Mouse (Mus musculus): ENCODE data around the gene Gm20219. TPM values are rescaled to one million over a fixed set of nuclear protein-coding genes. Genes with fewer than 3 reads are reported as not detected.

Gene Gm20219
- polyA plus RNA-seq, 1 experiment from 2014 or later = not detected

GRCm38 (mm10) chr17:56543684-56544224, 10.4 kb downstream of the Gm20219 start:
- no peak overlapping the region for H3K4me2 ChIP-seq (replicated peaks; ENCODE audit: low read depth)
- no peak overlapping the region for H3K27ac ChIP-seq (ENCODE audit: low read depth, low read length)
- no peaks in the 10 kb centered on the region for H3K27me3 ChIP-seq (replicated peaks; ENCODE audit: control insufficient read depth, insufficient read depth, low read length)
- H3K4me3 ChIP-seq (ENCODE audit: low read depth, low read length) = no peak overlapping the region
- WGBS = 86% methylated on average over 3 of the region's 3 CpGs
- no peaks in the 10 kb centered on the region for H3K4me1 ChIP-seq (replicated peaks; ENCODE audit: control insufficient read depth, insufficient read depth, low read length)
- no peaks in the 10 kb centered on the region for H3K9me3 ChIP-seq (ENCODE audit: control insufficient read depth)
- no peak for ATAC-seq
- H3K9ac ChIP-seq (ENCODE audit: low read depth, low read length) = no peak overlapping the region
- no peaks in the 10 kb centered on the region for H3K36me3 ChIP-seq (ENCODE audit: control insufficient read depth, insufficient read depth)
- peak; percentile 41 for TF ChIP-seq CTCF (IDR thresholded peaks at IDR 0.05; ENCODE audit: low read depth)

- WGBS = 52% methylated on average over 8 of the region's 8 CpGs
- H3K27me3 ChIP-seq (replicated peaks; ENCODE audit: control insufficient read depth, insufficient read depth, low read length) = no peaks in the 10 kb centered on the region
- no peak overlapping the region for H3K4me2 ChIP-seq (replicated peaks; ENCODE audit: low read depth)
- no peaks in the 10 kb centered on the region for H3K9me3 ChIP-seq (ENCODE audit: control insufficient read depth)
- H3K27ac ChIP-seq (ENCODE audit: low read depth, low read length) = no peak overlapping the region
- no peak for ATAC-seq
- H3K4me3 ChIP-seq (ENCODE audit: low read depth, low read length) = no peak overlapping the region
- no peaks in the 10 kb centered on the region for H3K4me1 ChIP-seq (replicated peaks; ENCODE audit: control insufficient read depth, insufficient read depth, low read length)
- H3K36me3 ChIP-seq (ENCODE audit: control insufficient read depth, insufficient read depth) = no peaks in the 10 kb centered on the region
- TF ChIP-seq CTCF (IDR thresholded peaks at IDR 0.05; ENCODE audit: low read depth) = no peak
- no peak overlapping the region for H3K9ac ChIP-seq (ENCODE audit: low read depth, low read length)
Measured at GRCm38 (mm10) chr17:56542736-56543135, 11.5 kb downstream of the Gm20219 start.

GRCm38 (mm10) chr17:56540562-56540975, 13.6 kb downstream of the Gm20219 start:
- Histone ChIP-seq H3K9me3 (ENCODE audit: control insufficient read depth) (no peaks in the 10 kb centered on the region), H3K4me1 (replicated peaks; ENCODE audit: control insufficient read depth, insufficient read depth, low read length) (no peaks in the 10 kb centered on the region), H3K36me3 (ENCODE audit: control insufficient read depth, insufficient read depth) (no peaks in the 10 kb centered on the region), H3K27ac (ENCODE audit: low read depth, low read length) (no peak overlapping the region), H3K9ac (ENCODE audit: low read depth, low read length) (no peak overlapping the region), H3K4me2 (replicated peaks; ENCODE audit: low read depth) (no peak overlapping the region), H3K4me3 (ENCODE audit: low read depth, low read length) (no peak overlapping the region), H3K27me3 (replicated peaks; ENCODE audit: control insufficient read depth, insufficient read depth, low read length) (no peaks in the 10 kb centered on the region)
- no peak for TF ChIP-seq CTCF (IDR thresholded peaks at IDR 0.05; ENCODE audit: low read depth)
- WGBS = 29% methylated on average over 6 of the region's 6 CpGs
- ATAC-seq = peak; percentile 7; the same call in 1 of the 2 replicates

GRCm38 (mm10) chr17:56537912-56538311, 16.3 kb downstream of the Gm20219 start:
- WGBS = 51% methylated on average over 8 of the region's 8 CpGs
- Histone ChIP-seq H3K4me1 (replicated peaks; ENCODE audit: control insufficient read depth, insufficient read depth, low read length) (no peaks in the 10 kb centered on the region), H3K36me3 (ENCODE audit: control insufficient read depth, insufficient read depth) (no peaks in the 10 kb centered on the region), H3K9me3 (ENCODE audit: control insufficient read depth) (no peaks in the 10 kb centered on the region), H3K4me2 (replicated peaks; ENCODE audit: low read depth) (no peak overlapping the region), H3K9ac (ENCODE audit: low read depth, low read length) (no peak overlapping the region), H3K27me3 (replicated peaks; ENCODE audit: control insufficient read depth, insufficient read depth, low read length) (no peaks in the 10 kb centered on the region), H3K4me3 (ENCODE audit: low read depth, low read length) (no peak overlapping the region), H3K27ac (ENCODE audit: low read depth, low read length) (no peak overlapping the region)
- no peak for ATAC-seq
- peak; percentile 27 for TF ChIP-seq CTCF (IDR thresholded peaks at IDR 0.05; ENCODE audit: low read depth)

GRCm38 (mm10) chr17:56536874-56537273, 17.3 kb downstream of the Gm20219 start:
- Histone ChIP-seq H3K27me3 (replicated peaks; ENCODE audit: control insufficient read depth, insufficient read depth, low read length) (no peaks in the 10 kb centered on the region), H3K4me1 (replicated peaks; ENCODE audit: control insufficient read depth, insufficient read depth, low read length) (no peaks in the 10 kb centered on the region), H3K27ac (ENCODE audit: low read depth, low read length) (no peak overlapping the region), H3K36me3 (ENCODE audit: control insufficient read depth, insufficient read depth) (no peaks in the 10 kb centered on the region), H3K9ac (ENCODE audit: low read depth, low read length) (no peak overlapping the region), H3K9me3 (ENCODE audit: control insufficient read depth) (no peaks in the 10 kb centered on the region), H3K4me3 (ENCODE audit: low read depth, low read length) (no peak overlapping the region), H3K4me2 (replicated peaks; ENCODE audit: low read depth) (no peak overlapping the region)
- no peak for TF ChIP-seq CTCF (IDR thresholded peaks at IDR 0.05; ENCODE audit: low read depth)
- WGBS = 70% methylated on average over 3 of the region's 3 CpGs
- ATAC-seq = no peak

- no peak overlapping the region for H3K4me2 ChIP-seq (replicated peaks; ENCODE audit: low read depth)
- H3K27me3 ChIP-seq (replicated peaks; ENCODE audit: control insufficient read depth, insufficient read depth, low read length) = no peaks in the 10 kb centered on the region
- ATAC-seq = no peak
- H3K4me3 ChIP-seq (ENCODE audit: low read depth, low read length) = no peak overlapping the region
- H3K4me1 ChIP-seq (replicated peaks; ENCODE audit: control insufficient read depth, insufficient read depth, low read length) = no peaks in the 10 kb centered on the region
- no peaks in the 10 kb centered on the region for H3K36me3 ChIP-seq (ENCODE audit: control insufficient read depth, insufficient read depth)
- no peak for TF ChIP-seq CTCF (IDR thresholded peaks at IDR 0.05; ENCODE audit: low read depth)
- H3K9me3 ChIP-seq (ENCODE audit: control insufficient read depth) = no peaks in the 10 kb centered on the region
- no peak overlapping the region for H3K27ac ChIP-seq (ENCODE audit: low read depth, low read length)
- 71% methylated on average over 14 of the region's 14 CpGs for WGBS
- H3K9ac ChIP-seq (ENCODE audit: low read depth, low read length) = no peak overlapping the region
Measured at GRCm38 (mm10) chr17:56536192-56536591, 18.0 kb downstream of the Gm20219 start.

- no peak overlapping the region for H3K9ac ChIP-seq (ENCODE audit: low read depth, low read length)
- no peak for TF ChIP-seq CTCF (IDR thresholded peaks at IDR 0.05; ENCODE audit: low read depth)
- no peak overlapping the region for H3K4me3 ChIP-seq (ENCODE audit: low read depth, low read length)
- no peak overlapping the region for H3K4me2 ChIP-seq (replicated peaks; ENCODE audit: low read depth)
- ATAC-seq = no peak
- H3K27me3 ChIP-seq (replicated peaks; ENCODE audit: control insufficient read depth, insufficient read depth, low read length) = no peaks in the 10 kb centered on the region
- no peak overlapping the region for H3K27ac ChIP-seq (ENCODE audit: low read depth, low read length)
- 45% methylated on average over 4 of the region's 4 CpGs for WGBS
- no peaks in the 10 kb centered on the region for H3K4me1 ChIP-seq (replicated peaks; ENCODE audit: control insufficient read depth, insufficient read depth, low read length)
- no peaks in the 10 kb centered on the region for H3K9me3 ChIP-seq (ENCODE audit: control insufficient read depth)
- no peaks in the 10 kb centered on the region for H3K36me3 ChIP-seq (ENCODE audit: control insufficient read depth, insufficient read depth)
Measured at GRCm38 (mm10) chr17:56524943-56525342, 29.2 kb downstream of the Gm20219 start.

Data from intestine, postnatal 0 days (tissue).